Mouse (Mus musculus): ENCODE measurements around the gene Abcc8.

DNA sequence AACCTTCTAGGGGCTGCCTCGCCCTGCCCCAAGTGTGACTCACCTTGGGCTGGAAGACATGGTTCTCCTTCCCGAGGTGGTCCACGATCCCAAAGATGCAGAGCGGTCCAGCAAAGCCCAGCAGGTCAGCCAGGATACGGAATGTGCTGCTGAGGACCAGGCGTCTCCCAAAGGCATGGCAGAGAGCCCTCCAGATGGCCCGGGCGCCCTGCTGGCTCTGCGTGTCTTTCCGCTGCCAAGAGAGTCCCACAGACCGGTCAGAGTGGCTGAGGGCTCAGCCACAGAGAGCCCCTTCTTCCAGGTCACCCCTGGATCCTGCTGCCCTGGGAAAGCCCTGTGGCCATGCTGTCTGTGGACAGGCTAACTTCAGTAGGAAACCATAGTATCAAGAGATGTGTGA lies 14.0 kb downstream of the Abcc8 start:
- no peak for TF ChIP-seq CTCF (IDR thresholded peaks at IDR 0.05; ENCODE audit: insufficient read depth, low read length)
- TF ChIP-seq POLR2A (IDR thresholded peaks at IDR 0.05; ENCODE audit: borderline replicate concordance, extremely low read depth, low read depth, low read length): no peak
